7 mouse cellular contexts compared by ENCODE assay signal in the genomic region with DNA sequence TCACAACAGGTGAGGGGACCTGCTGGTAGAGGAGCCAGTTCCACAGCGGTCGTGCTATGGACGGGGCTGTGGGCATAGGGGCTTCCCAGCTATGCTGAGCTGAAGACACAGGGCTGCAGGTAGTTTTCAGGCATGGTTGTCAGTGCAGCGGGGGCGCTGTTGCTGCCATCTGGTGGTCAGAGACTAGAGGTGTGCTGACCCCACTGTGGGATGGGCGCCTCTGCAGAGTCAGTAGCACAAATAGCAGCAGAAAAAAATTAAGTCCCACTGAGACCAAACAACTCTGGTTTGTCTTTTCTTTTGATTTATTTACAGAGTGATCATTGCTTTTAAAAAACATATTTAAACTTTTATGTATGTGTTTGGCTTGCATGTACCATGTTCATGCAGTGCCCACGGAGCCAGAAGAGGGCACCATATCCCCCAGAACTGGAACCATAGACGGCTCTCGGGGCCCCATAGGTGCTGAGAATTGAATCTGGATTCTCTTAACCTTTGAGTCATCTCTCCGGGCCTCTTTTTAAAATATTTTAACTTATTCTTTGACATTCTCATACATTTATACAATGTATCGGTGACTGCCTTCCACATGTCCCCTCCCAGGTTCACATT. TPM values are rescaled to one million over a fixed set of nuclear protein-coding genes. Genes with fewer than 3 reads are reported as not detected.
DNase-seq lines count a peak whose midpoint lies in the region; ATAC-seq and TF ChIP-seq lines count a peak whose summit lies in the region.

No protein-coding gene starts in this region.

- peak; percentile 68 for ATAC-seq in activated CD4-positive, CD25-positive, alpha-beta regulatory T cell, adult 4 months

- intact Hi-C loops in gastrocnemius, adult 2 months (cut with DNase I), result loop anchor here (2.0 to 5.0 kb wide), 2 partner anchors 21 to 56 kb away; partner anchors contain the start of gene Card14
- intact Hi-C loops in left cerebral cortex, adult 2 months (cut with DNase I), result loop anchor here (1.0 kb wide), 1 partner anchor 58 kb away; no protein-coding TSS in a partner anchor

- TF ChIP-seq CTCF in gastrocnemius, adult 2 months (IDR thresholded peaks at IDR 0.05), result peak; percentile 87
- peak; percentile 82 for TF ChIP-seq CTCF in left cerebral cortex, adult 2 months (IDR thresholded peaks at IDR 0.05)

- H3K27ac ChIP-seq in gastrocnemius, adult 2 months, result no peak overlapping the region
- H3K27ac ChIP-seq in left cerebral cortex, adult 2 months, result no peak overlapping the region

- no peak overlapping the region for H3K4me3 ChIP-seq in gastrocnemius, adult 2 months
- no peak overlapping the region for H3K4me3 ChIP-seq in left cerebral cortex, adult 2 months
- H3K4me3 ChIP-seq in megakaryocyte, embryonic 14.5 days (replicated peaks), result peak overlapping the region; percentile 39

- no peaks in the 10 kb centered on the region for H3K36me3 ChIP-seq in megakaryocyte, embryonic 14.5 days (replicated peaks; ENCODE audit: low read length)

- H3K27me3 ChIP-seq in megakaryocyte, embryonic 14.5 days (replicated peaks), result peaks cover 67% of the 10 kb centered on the region

- peak; percentile 79 to 85 for DNase-seq in cerebellum, postnatal 25 days
- DNase-seq in gastrocnemius, adult 2 months, result peak; percentile 76
- DNase-seq in induced T-regulatory cell, adult 2 months (ENCODE audit: low read depth), result peak; percentile 87
- peak; percentile 57 to 63 for DNase-seq in left cerebral cortex, adult 2 months (ENCODE audit: extremely low spot score in 1 of 2, low spot score in 2 of 2)
- peak; percentile 53 for DNase-seq in right cerebral cortex, postnatal 25 days

- peaks cover 21% of the 10 kb centered on the region for H3K9me3 ChIP-seq in megakaryocyte, embryonic 14.5 days

- H3K4me1 ChIP-seq in megakaryocyte, embryonic 14.5 days, result peaks cover 5% of the 10 kb centered on the region

RNA-seq across cellular contexts. Expression of gene Slc26a11, which starts 8.3 kb away (rescaled TPM):
- polyA plus RNA-seq in activated CD4-positive, CD25-positive, alpha-beta regulatory T cell, adult 4 months (2017; shearing (Covaris generic)), result 10 to 100 TPM in 1 of 2 experiments, 1 to 10 TPM in 1; 8.5 to 17.3 TPM
- total RNA-seq in gastrocnemius, adult 2 months (2021), result 1 to 10 TPM; 1.9 to 2.8 TPM
- 1 to 10 TPM; 3.9 TPM for total RNA-seq in left cerebral cortex, adult 2 months (2021)
- polyA plus RNA-seq in megakaryocyte, embryonic 14.5 days (2012; ENCODE audit: insufficient read depth, low replicate concordance), result 1.5 and 2.0 TPM in 2 replicates

RNA-seq across cellular contexts. Expression of gene Sgsh, which starts 8.3 kb away (rescaled TPM):
- 10 to 100 TPM in 1 of 2 experiments, 1 to 10 TPM in 1; 7.4 to 13.7 TPM for polyA plus RNA-seq in activated CD4-positive, CD25-positive, alpha-beta regulatory T cell, adult 4 months (2017; shearing (Covaris generic))
- total RNA-seq in gastrocnemius, adult 2 months (2021), result 1 to 10 TPM; 2.7 to 3.0 TPM
- total RNA-seq in left cerebral cortex, adult 2 months (2021), result 1 to 10 TPM; 4.6 to 5.0 TPM
- 3.4 TPM in 1 of 2 replicates, not detected in the other for polyA plus RNA-seq in megakaryocyte, embryonic 14.5 days (2012; ENCODE audit: insufficient read depth, low replicate concordance)

RNA-seq across cellular contexts. Expression of gene Rnf213, which starts 29.3 kb away (rescaled TPM):
- 10 to 100 TPM; 43.2 to 52.8 TPM for polyA plus RNA-seq in activated CD4-positive, CD25-positive, alpha-beta regulatory T cell, adult 4 months (2017; shearing (Covaris generic))
- 1 to 10 TPM; 4.1 to 6.9 TPM for total RNA-seq in gastrocnemius, adult 2 months (2021)
- total RNA-seq in left cerebral cortex, adult 2 months (2021), result 1 to 10 TPM; 3.4 to 3.9 TPM
- polyA plus RNA-seq in megakaryocyte, embryonic 14.5 days (2012; ENCODE audit: insufficient read depth, low replicate concordance), result 1.2 TPM in 1 of 2 replicates, not detected in the other

RNA-seq across cellular contexts. Expression of gene Card14, which starts 56.1 kb away (rescaled TPM):
- polyA plus RNA-seq in activated CD4-positive, CD25-positive, alpha-beta regulatory T cell, adult 4 months (2017; shearing (Covaris generic)), result under 1 TPM in 1 of 2 experiments, not detected in 1; 0.25 TPM
- total RNA-seq in gastrocnemius, adult 2 months (2021), result under 1 TPM; 0.33 to 0.54 TPM
- total RNA-seq in left cerebral cortex, adult 2 months (2021), result under 1 TPM; 0.19 to 0.27 TPM
- not detected in 2 replicates for polyA plus RNA-seq in megakaryocyte, embryonic 14.5 days (2012; ENCODE audit: insufficient read depth, low replicate concordance)
